Mouse (Mus musculus) forebrain, embryonic 12.5 days (tissue): ENCODE results near the gene Abi1. TPM values are rescaled to one million over a fixed set of nuclear protein-coding genes. Genes with fewer than 3 reads are reported as not detected.

ENCODE experiments used
- ATAC-seq: fragments of 200-750 bp; cut with Nextera tagmentation; 2 replicates; pipeline ENCODE4 v1.8.0; 2017; ENCODE audit warnings: moderate TSS enrichment; ENCODE audit not compliant: low FRiP score
- H3K27ac ChIP-seq: fragments of 300-500 bp; sonication (generic); 2 replicates; pipeline ENCODE4 v1.5.1; 2016; ENCODE audit warnings: mild to moderate bottlenecking
- H3K27me3 ChIP-seq: fragments of 300-500 bp; sonication (generic); 2 replicates; pipeline ENCODE4 v1.6.1; 2016; ENCODE audit warnings: mild to moderate bottlenecking
- H3K36me3 ChIP-seq: fragments of 300-500 bp; sonication (generic); replicated peaks from 2 replicates; pipeline ENCODE4 v1.6.1; 2016; ENCODE audit warnings: mild to moderate bottlenecking
- H3K4me1 ChIP-seq: fragments of 300-500 bp; sonication (generic); 2 replicates; pipeline ENCODE4 v1.6.1; 2016
- H3K4me2 ChIP-seq: fragments of 300-500 bp; sonication (generic); 2 replicates; pipeline ENCODE4 v1.6.1; 2016; ENCODE audit warnings: mild to moderate bottlenecking, moderate library complexity
- H3K4me3 ChIP-seq: fragments of 300-500 bp; sonication (generic); replicated peaks from 2 replicates; pipeline ENCODE4 v1.5.1; 2016; ENCODE audit warnings: mild to moderate bottlenecking
- H3K9ac ChIP-seq: fragments of 300-500 bp; sonication (generic); 2 replicates; pipeline ENCODE4 v1.6.1; 2016; ENCODE audit warnings: mild to moderate bottlenecking
- H3K9me3 ChIP-seq: fragments of 300-500 bp; sonication (generic); 2 replicates; pipeline ENCODE4 v1.6.1; 2016
- WGBS: fragments of 180-500 bp; shearing (Covaris S2); methylation state at CpG from one replicate; pipeline ENCODE4 v1.1.7; 2016; 5-methylcytosine and 5-hydroxymethylcytosine counted together
- polyA plus RNA-seq: library from polyadenylated mRNA; unstranded; fragments of >200 nt; fragmentation: Nextera tagmentation; extraction: Ambion mirVana; gene quantifications from 2 replicates; pipeline ENCODE4 v1.2.1, GENCODE M21; 2016

The Abi1 gene
- polyA plus RNA-seq, 1 experiment from 2014 or later = 42.1 TPM

DNA sequence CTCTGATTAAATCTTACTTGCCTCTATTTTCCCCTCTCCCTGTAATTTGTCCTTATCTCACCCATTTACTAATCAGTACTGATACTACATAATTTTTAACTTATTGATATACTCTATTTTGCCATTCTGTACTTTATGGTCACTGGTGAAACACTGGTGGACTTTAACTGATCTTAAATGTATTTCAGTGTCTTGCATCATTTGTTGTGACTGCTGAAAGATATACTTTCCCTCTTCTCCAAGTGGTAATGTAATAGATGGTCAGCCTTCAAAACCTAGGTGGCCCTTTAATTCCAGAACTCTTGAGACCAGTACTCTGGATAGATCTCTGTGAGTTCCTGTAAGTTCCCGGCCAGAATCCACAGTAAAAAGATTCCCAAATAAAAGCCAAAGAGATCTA lies 40.4 kb downstream of the Abi1 start:
- no peak overlapping the region for H3K4me3 ChIP-seq
- H3K4me2 ChIP-seq = no peak overlapping the region

GRCm38 (mm10) chr2:22998804-22999203 lies 41.2 kb downstream of the Abi1 start:
- no peak for ATAC-seq
- Histone ChIP-seq H3K36me3 (no peaks in the 10 kb centered on the region), H3K4me3 (no peak overlapping the region), H3K4me2 (no peak overlapping the region), H3K27ac (no peak overlapping the region), H3K4me1 (no peaks in the 10 kb centered on the region), H3K9ac (no peak overlapping the region), H3K27me3 (no peaks in the 10 kb centered on the region), H3K9me3 (no peaks in the 10 kb centered on the region)
- WGBS = 95% methylated on average over 2 of the region's 2 CpGs

More for the DNA sequence above, 40.4 kb downstream of the Abi1 start:
- H3K4me1 ChIP-seq = no peaks in the 10 kb centered on the region
- WGBS = 80% methylated on average over 1 of the region's 1 CpGs
- no peak overlapping the region for H3K9ac ChIP-seq
- no peaks in the 10 kb centered on the region for H3K27me3 ChIP-seq
- no peaks in the 10 kb centered on the region for H3K9me3 ChIP-seq
- ATAC-seq = no peak
- H3K36me3 ChIP-seq = no peaks in the 10 kb centered on the region
- no peak overlapping the region for H3K27ac ChIP-seq

GRCm38 (mm10) chr2:22998015-22998414 lies 42.0 kb downstream of the Abi1 start:
- Histone ChIP-seq H3K27me3 (no peaks in the 10 kb centered on the region), H3K36me3 (0 out of 2 replicates have a peak, but pooled peaks cover 3% of the 10 kb centered on the region), H3K9me3 (no peaks in the 10 kb centered on the region), H3K4me1 (no peaks in the 10 kb centered on the region), H3K4me2 (no peak overlapping the region), H3K9ac (no peak overlapping the region), H3K27ac (no peak overlapping the region), H3K4me3 (no peak overlapping the region)
- ATAC-seq = no peak
- WGBS = 87% methylated on average over 2 of the region's 2 CpGs

- ATAC-seq = no peak
- no peak overlapping the region for H3K4me2 ChIP-seq
Observed at GRCm38 (mm10) chr2:22996071-22996470, 44.0 kb downstream of the Abi1 start.

GRCm38 (mm10) chr2:22985973-22986657 lies 53.9 kb downstream of the Abi1 start:
- no peak overlapping the region for H3K4me3 ChIP-seq
- no peaks in the 10 kb centered on the region for H3K27me3 ChIP-seq
- no peak overlapping the region for H3K4me2 ChIP-seq
- no peaks in the 10 kb centered on the region for H3K4me1 ChIP-seq
- no peaks in the 10 kb centered on the region for H3K36me3 ChIP-seq
- 60% methylated on average over 2 of the region's 2 CpGs for WGBS
- no peak for ATAC-seq
- no peak overlapping the region for H3K9ac ChIP-seq
- no peaks in the 10 kb centered on the region for H3K9me3 ChIP-seq
- no peak overlapping the region for H3K27ac ChIP-seq

More at GRCm38 (mm10) chr2:22996071-22996470, 44.0 kb downstream of the Abi1 start:
- no peaks in the 10 kb centered on the region for H3K4me1 ChIP-seq
- H3K9me3 ChIP-seq = no peaks in the 10 kb centered on the region
- H3K27me3 ChIP-seq = no peaks in the 10 kb centered on the region
- no peak overlapping the region for H3K9ac ChIP-seq
- 0 out of 2 replicates have a peak, but pooled peaks cover 3% of the 10 kb centered on the region for H3K36me3 ChIP-seq
- no peak overlapping the region for H3K27ac ChIP-seq
- no peak overlapping the region for H3K4me3 ChIP-seq

GRCm38 (mm10) chr2:22977387-22977973 lies 62.6 kb downstream of the Abi1 start:
- H3K27ac ChIP-seq = no peak overlapping the region
- H3K36me3 ChIP-seq = no peaks in the 10 kb centered on the region
- H3K4me3 ChIP-seq = no peak overlapping the region
- ATAC-seq = no peak
- no peak overlapping the region for H3K9ac ChIP-seq
- no peak overlapping the region for H3K4me2 ChIP-seq
- H3K4me1 ChIP-seq = no peaks in the 10 kb centered on the region
- H3K9me3 ChIP-seq = no peaks in the 10 kb centered on the region
- H3K27me3 ChIP-seq = no peaks in the 10 kb centered on the region
- 83% methylated on average over 3 of the region's 3 CpGs for WGBS

DNA sequence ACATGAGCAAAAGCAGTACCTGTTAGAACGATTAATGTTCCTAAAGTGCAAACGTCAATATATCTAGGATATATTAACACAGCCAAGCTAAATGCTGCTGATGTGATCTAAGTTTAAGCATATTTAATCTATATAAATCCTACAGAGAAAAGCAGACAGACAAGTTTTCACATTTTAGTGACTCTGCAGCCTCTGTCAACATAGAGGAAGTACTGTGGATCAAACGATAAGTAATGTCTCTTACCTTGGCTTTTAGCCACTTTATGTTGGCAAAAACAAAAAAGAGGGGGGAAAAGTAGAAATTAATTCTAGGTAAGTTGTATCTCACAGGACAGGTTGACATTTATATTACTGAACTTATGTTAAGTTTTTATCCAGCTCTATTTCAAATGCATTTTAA lies 77.1 kb downstream of the Abi1 start:
- WGBS = 92% methylated on average over 3 of the region's 3 CpGs

GRCm38 (mm10) chr2:22962242-22962641 lies 77.8 kb downstream of the Abi1 start:
- H3K36me3 ChIP-seq = no peaks in the 10 kb centered on the region; the same call in 1 of the 2 replicates
- H3K4me3 ChIP-seq = no peak overlapping the region
- no peak overlapping the region for H3K9ac ChIP-seq
- ATAC-seq = no peak
- no peaks in the 10 kb centered on the region for H3K9me3 ChIP-seq
- 94% methylated on average over 8 of the region's 8 CpGs for WGBS
- H3K27ac ChIP-seq = no peak overlapping the region
- no peaks in the 10 kb centered on the region for H3K4me1 ChIP-seq
- no peak overlapping the region for H3K4me2 ChIP-seq
- H3K27me3 ChIP-seq = no peaks in the 10 kb centered on the region

More for the DNA sequence above, 77.1 kb downstream of the Abi1 start:
- ATAC-seq = no peak
- Histone ChIP-seq H3K36me3 (no peaks in the 10 kb centered on the region; the same call in 1 of the 2 replicates), H3K4me1 (no peaks in the 10 kb centered on the region), H3K9ac (no peak overlapping the region), H3K27me3 (no peaks in the 10 kb centered on the region), H3K4me3 (no peak overlapping the region), H3K27ac (no peak overlapping the region), H3K9me3 (no peaks in the 10 kb centered on the region), H3K4me2 (no peak overlapping the region)

DNA sequence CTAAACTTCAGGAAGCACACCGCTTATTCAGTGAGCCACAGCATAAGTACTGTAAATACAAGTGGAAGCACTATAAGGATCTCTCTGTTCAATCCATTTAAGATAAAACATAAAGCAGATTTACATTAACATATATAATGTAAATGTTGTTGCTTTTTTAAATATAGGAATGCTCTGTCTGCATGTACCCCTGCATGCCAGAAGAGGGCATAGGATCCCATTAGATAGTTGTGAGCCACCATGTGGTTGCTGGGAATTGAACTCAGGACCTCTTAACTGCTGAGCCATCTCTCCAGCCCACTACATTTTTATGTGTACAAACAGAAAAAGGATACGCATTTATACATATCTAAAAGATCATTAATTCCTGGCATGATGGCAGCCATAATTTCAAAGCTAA lies 78.4 kb downstream of the Abi1 start:
- no peaks in the 10 kb centered on the region for H3K9me3 ChIP-seq
- no peak for ATAC-seq
- no peaks in the 10 kb centered on the region; the same call in 1 of the 2 replicates for H3K36me3 ChIP-seq
- H3K4me3 ChIP-seq = no peak overlapping the region
- H3K27ac ChIP-seq = no peak overlapping the region
- H3K9ac ChIP-seq = no peak overlapping the region
- no peaks in the 10 kb centered on the region for H3K27me3 ChIP-seq
- H3K4me1 ChIP-seq = no peaks in the 10 kb centered on the region
- no peak overlapping the region for H3K4me2 ChIP-seq
- 98% methylated on average over 2 of the region's 2 CpGs for WGBS

DNA sequence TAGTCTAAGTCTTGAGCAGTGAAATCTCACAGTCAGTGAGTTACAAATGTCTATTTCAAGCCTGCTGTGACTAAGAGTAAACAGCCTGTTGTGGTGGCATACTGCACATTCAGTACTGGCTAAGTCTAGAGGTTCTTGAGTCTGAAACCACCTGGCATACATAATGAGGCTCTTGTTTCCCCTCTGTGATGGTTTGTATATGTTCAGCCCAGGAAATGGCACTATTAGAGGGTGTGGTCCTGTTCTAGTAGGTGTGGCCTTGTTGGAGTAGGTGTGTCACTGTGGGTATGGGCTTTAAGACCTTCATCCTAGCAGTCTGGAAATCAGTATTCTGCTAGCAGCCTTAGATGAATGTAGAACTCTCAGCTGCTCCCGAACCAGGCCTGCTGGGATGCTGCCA lies 82.6 kb downstream of the Abi1 start:
- Histone ChIP-seq H3K4me1 (no peaks in the 10 kb centered on the region), H3K27me3 (no peaks in the 10 kb centered on the region), H3K27ac (no peak overlapping the region), H3K36me3 (no peaks in the 10 kb centered on the region; the same call in 1 of the 2 replicates), H3K9me3 (no peaks in the 10 kb centered on the region), H3K9ac (no peak overlapping the region), H3K4me3 (no peak overlapping the region), H3K4me2 (no peak overlapping the region)
- 65% methylated on average over 1 of the region's 1 CpGs for WGBS
- no peak for ATAC-seq

DNA sequence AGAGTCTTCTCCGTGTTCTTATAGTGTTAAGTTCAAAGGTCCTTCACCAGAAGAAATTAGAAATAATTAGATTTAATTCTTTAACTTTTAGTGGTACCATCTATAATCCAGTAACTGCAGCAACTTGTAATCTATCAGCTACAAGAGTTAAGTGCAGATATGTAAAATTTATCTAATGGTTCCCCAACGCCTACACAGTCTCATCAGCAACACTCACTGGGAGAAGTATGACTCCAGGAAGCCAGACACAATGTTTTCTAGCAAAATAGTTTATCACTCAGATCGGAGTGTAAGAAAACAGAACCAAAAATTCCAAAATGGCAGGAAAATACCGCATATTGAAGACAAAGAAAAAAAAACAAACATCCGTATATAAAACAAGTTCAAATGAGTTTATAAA lies 84.1 kb downstream of the Abi1 start:
- Histone ChIP-seq H3K27ac (no peak overlapping the region), H3K4me3 (no peak overlapping the region), H3K4me2 (no peak overlapping the region), H3K36me3 (no peaks in the 10 kb centered on the region; the same call in 1 of the 2 replicates), H3K9ac (no peak overlapping the region), H3K9me3 (no peaks in the 10 kb centered on the region), H3K27me3 (no peaks in the 10 kb centered on the region), H3K4me1 (no peaks in the 10 kb centered on the region)
- 92% methylated on average over 5 of the region's 5 CpGs for WGBS
- no peak for ATAC-seq

- 92% methylated on average over 4 of the region's 4 CpGs for WGBS
- no peaks in the 10 kb centered on the region for H3K9me3 ChIP-seq
- ATAC-seq = no peak
- H3K36me3 ChIP-seq = no peaks in the 10 kb centered on the region
- H3K9ac ChIP-seq = no peak overlapping the region
- no peaks in the 10 kb centered on the region for H3K27me3 ChIP-seq
- H3K4me2 ChIP-seq = no peak overlapping the region
- no peak overlapping the region for H3K27ac ChIP-seq
- no peaks in the 10 kb centered on the region for H3K4me1 ChIP-seq
- no peak overlapping the region for H3K4me3 ChIP-seq
Observed at GRCm38 (mm10) chr2:22954278-22954677, 85.8 kb downstream of the Abi1 start.

DNA sequence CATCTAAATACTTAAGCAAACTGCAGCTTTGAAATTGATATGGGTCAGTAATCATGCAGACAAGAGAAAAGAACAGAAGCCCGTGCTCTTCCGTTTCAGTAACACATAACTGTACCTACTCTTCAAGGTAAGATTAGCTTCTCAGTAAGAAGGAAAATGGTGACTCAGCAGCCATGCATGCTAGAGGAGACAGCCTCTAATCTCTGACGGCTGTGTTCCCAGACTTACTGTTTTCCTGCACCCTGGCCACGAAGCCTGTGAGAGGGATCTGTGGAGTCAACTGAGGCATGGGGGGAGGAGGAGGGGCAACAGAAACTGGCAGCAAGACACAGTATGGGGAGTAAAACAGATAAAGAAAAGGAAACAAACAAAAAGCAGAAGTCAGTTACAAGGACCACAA lies 90.1 kb downstream of the Abi1 start:
- Histone ChIP-seq H3K4me1 (no peaks in the 10 kb centered on the region), H3K9me3 (no peaks in the 10 kb centered on the region), H3K27me3 (no peaks in the 10 kb centered on the region), H3K36me3 (0 out of 2 replicates have a peak, but pooled peaks cover 3% of the 10 kb centered on the region), H3K4me2 (no peak overlapping the region), H3K27ac (no peak overlapping the region), H3K9ac (no peak overlapping the region), H3K4me3 (no peak overlapping the region)
- WGBS = 68% methylated on average over 4 of the region's 4 CpGs
- ATAC-seq = no peak
